Mouse (Mus musculus): ENCODE data around the gene Hist1h2bb.
A peak's percentile ranks its signal among the peaks of the same experiment; 100 is the strongest.
"Not testable (repeated sequence)": the region's sequence is repeated elsewhere in the genome, so short reads cannot be mapped to it uniquely, and the experiment has no call there.

Hist1h2bb gene

DNA sequence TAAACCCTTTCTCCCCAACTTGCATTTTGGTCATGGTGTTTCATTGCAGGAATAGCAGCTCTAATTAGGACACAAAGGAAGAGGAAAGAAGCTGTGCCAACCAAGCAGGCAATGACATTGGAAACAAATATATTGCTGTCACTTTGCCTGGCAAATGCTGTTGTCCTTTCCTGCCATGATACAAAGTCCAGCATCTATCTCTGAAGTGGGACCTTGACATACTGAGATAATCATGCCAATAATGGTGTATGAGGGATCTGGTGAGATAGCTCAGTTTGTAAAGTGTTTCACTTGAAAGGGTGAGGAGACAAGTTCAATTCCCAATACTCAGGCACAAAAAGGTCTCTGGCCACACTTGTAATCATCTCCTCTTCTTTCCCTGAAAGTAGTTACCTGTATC, 20.2 kb downstream of the Hist1h2bb start:
- no peak for DNase-seq

DNA sequence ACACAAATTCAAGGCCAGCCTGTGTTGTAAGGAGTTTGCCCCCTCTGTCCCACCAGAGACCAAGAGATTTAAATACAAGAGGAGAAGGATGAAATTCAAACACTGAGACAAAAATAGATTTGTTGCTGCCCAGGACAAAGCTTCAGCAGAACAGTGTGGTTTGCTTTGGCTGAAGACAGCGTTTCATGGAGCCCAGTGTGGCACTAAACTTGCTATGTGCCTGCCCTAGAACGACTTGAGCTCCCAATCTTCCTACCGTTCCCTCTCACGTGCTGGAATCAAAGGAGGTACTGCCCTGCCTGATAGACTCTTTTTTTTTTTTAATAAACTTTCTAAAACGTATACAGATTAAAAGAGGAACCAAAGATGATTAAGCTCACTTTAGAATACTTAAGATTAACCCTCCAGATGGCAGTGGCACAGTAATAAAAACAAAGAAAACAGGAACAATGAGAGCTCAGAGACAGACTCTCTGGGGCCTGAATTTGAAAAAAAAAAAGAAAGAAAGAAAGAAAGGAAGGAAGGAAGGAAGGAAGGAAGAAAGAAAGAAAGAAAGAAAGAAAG, 22.4 kb downstream of the Hist1h2bb start:
- DNase-seq: no peak

DNA sequence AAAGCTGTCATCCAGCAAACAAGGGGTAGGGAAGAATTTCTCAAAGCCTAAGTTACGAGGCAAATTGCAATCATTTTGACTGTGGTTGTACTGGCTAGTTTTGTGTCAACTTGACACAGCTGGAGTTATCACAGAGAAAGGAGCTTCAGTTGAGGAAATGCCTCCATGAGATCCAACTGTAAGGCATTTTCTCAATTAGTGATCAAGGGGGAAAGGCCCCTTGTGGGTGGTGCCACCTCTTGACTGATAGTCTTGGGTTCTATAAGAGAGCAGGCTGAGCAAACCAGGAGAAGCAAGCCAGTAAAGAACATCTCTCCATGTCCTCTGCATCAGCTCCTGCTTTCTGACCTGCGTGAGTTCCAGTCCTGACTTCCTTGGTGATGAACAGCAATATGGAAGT, 23.1 kb downstream of the Hist1h2bb start, which contains the start of gene Trim38:
Gene Trim38, plus strand, starts transcription at position 301 of the 400 bp plus-strand sequence.
- not testable (repeated sequence) for DNase-seq

DNA sequence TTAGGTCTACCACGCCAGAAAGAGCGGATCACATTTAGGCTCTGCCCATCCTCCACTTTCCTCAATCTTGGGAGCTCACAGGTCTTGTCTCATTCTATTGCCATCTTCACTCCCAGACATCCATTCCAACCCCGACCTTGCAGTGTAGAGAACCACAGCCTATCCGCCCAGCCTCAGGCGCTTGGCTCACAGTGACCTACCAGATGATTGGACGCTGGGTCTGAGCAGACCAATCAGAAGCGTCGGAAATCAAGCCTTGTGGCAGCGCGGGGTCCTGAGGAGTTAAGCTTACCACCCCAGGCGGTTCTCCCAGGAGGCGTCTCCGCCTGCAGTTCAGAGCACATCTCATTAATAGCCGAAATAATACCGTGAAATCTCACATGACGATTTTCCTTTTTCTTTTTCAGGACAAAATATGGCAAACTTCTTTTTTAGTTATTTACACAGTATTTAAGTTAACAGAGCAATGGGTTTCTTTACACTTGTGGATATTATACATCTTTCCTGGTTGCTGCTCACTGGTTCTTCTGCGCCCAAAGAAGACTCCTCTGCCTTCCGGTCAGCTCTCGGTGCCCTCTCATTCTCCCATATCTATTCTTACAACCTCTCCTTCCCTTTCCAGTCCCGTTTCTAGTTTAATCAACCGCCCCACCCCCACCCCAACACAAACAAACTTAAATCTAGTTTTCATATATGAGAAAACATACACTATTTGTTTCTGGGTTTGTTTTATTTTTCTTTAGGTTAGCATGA, 26.2 kb downstream of the Hist1h2bb start:
- peak; percentile 86 for DNase-seq

DNA sequence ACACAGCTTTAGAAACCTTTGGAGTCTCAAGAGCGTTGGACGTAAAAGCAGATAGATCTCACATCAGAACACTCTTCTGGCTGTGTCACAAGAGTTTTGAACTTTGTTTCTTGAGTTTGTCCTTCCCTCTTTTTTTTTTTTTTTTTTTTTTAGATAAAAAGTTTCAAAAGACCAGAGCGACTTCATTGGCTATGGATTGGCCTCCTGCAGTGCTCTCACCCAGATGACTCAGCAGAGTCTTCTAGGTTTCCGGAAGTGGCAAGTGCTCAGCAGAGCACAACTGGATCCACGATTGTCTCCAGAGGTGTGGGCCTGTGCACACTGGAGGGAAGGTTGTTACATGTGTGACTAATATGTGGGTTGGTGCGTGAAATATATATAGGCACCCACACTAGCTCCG, 31.8 kb downstream of the Hist1h2bb start:
- DNase-seq: no peak

DNA sequence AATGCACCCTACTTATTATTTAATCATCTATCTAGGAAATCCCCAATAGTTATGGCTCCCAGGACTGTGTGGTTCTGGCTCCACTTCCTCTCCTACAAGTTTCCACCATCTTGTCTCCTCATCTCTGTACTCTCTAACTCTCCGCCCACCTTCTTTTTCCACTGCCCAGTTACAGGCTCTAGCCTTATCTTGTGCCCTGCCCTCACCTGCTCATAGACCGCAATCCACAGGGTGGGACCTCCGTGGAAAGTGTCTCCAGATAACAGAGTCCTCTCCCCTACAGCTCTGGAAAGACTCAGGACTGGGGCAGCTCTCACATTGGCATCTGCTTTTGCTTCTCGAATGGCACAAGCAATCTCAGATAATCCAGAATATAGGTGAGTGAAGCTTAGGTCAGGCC, 32.5 kb downstream of the Hist1h2bb start:
- DNase-seq: no peak

DNA sequence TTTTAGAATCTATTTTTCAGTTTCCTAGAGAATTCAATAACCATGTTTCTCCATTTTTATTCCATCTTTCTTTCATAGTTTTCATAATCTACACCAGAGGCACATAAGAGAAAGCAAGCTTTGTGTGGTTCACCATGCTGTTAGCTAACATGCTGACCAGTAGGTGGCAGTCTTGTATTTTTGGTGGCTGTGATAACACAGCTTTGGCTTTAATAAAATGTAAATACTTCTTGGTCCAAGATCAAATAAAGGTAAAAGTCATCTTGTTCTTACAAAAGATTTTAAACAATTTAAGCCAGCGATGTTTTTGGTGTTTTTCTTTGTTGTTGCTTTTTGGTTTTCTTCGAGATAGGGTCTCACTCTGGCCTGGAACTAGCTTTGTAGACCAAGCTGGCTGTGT, 46.0 kb downstream of the Hist1h2bb start:
- DNase-seq: peak; percentile 75
